Mouse (Mus musculus): ENCODE results near the gene Spi1. TPM values are rescaled to one million over a fixed set of nuclear protein-coding genes. Genes with fewer than 3 reads are reported as not detected.

The Spi1 gene
- polyA plus RNA-seq, 1 experiment = 17.4 TPM

DNA sequence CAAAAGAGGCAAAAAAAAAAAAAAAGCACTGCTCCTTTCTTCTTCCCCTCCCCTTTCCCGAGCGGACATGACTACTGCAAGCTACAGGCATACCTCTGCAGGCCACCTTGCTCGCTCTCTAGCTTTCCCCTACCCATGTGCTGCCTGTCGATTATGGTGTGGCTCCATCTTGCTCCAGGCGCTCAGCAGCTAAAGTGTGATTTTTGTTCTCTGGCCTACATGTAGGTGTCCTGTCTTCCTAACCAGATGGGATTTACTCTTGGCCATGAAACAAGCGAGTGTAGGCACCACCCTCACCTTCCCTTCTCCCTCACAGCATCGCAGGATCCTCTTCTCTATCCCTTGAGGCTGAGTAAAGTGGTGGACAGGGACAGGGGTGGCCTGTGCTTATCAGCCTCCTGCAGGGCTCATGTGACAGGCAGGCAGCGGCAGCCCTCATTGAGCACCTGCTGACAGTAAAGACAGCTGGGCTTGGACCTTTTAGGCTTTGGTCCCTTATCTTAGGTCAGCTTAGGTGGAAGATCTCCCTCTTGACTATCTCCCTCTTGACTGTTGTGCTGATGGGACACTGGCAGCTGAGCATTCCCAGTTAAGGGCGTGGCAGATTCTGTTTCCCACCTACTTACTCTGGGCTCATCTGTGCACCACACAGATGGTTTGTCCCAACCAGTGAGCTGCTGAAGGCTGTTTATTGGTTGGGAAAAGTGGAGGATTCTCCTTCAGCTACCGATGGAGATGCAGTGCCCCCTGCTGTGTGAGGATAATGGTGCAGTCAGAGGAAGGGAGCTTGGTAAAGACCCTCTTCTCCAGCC is 21.4 kb upstream of the Spi1 start:
- Histone ChIP-seq H3K4me3 (ENCODE audit: insufficient read depth, low read depth, low read length) (no peak overlapping the region), H3K27me3 (replicated peaks; ENCODE audit: control insufficient read depth, insufficient read depth, low read length) (no peaks in the 10 kb centered on the region), H3K36me3 (ENCODE audit: control insufficient read depth, insufficient read depth, low read length) (peaks cover 3% of the 10 kb centered on the region), H3K4me1 (ENCODE audit: control insufficient read depth, insufficient read depth, low read length) (no peaks in the 10 kb centered on the region), H3K27ac (ENCODE audit: insufficient read depth, low read depth, low read length) (peak overlapping the region; percentile 7; the same call in 1 of the 2 replicates)
- DNase-seq = peak; percentile 40
- WGBS = 80% methylated on average over 10 of the region's 10 CpGs
- TF ChIP-seq CTCF (conservative IDR thresholded peaks at IDR 0.05; ENCODE audit: insufficient read depth, insufficient read length, low read depth, low read length) (peak; percentile 72), POLR2A (IDR thresholded peaks at IDR 0.05; ENCODE audit: low read depth, low read length) (no peak)

DNA sequence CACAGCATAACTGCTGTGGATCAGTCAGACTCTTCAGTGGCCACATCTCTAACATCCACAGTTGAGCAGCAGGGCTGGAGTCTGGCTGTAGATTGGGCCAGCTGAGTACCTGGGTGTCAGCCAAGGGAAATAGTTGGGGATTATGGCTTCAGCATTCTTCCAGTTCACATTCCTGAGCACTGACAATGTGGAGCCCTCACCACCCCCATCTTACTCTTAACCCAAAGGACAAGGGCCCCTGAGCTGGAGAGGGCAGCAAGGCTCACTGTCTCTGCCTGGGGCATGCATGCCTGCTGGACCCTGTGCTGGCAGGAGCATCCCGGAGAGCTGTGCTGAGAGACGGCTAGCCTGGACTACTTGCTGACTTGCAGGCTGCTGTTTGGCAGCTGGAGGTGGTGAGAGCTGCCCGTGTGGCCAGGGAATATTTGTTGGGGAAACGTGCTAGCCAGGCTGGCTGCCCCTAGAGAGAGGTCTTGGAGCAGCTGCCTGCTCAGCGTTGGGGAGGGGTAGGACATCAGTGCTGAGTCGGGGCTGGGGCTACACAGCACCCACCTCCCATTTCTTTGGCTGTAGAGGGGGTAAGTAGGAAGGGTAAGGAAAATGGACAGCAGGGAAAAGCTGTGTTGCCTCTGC is 20.2 kb upstream of the Spi1 start:
- peak; percentile 78 for DNase-seq
- WGBS = 37% methylated on average over 6 of the region's 6 CpGs
- no peak for TF ChIP-seq CTCF (conservative IDR thresholded peaks at IDR 0.05; ENCODE audit: insufficient read depth, insufficient read length, low read depth, low read length)
- TF ChIP-seq POLR2A (IDR thresholded peaks at IDR 0.05; ENCODE audit: low read depth, low read length) = no peak
- H3K4me1 ChIP-seq (ENCODE audit: control insufficient read depth, insufficient read depth, low read length) = no peaks in the 10 kb centered on the region
- peak overlapping the region; percentile 7 for H3K27ac ChIP-seq (ENCODE audit: insufficient read depth, low read depth, low read length)
- H3K27me3 ChIP-seq (replicated peaks; ENCODE audit: control insufficient read depth, insufficient read depth, low read length) = no peaks in the 10 kb centered on the region
- no peaks in the 10 kb centered on the region; the same call in 1 of the 2 replicates for H3K36me3 ChIP-seq (ENCODE audit: control insufficient read depth, insufficient read depth, low read length)
- no peak overlapping the region for H3K4me3 ChIP-seq (ENCODE audit: insufficient read depth, low read depth, low read length)

DNA sequence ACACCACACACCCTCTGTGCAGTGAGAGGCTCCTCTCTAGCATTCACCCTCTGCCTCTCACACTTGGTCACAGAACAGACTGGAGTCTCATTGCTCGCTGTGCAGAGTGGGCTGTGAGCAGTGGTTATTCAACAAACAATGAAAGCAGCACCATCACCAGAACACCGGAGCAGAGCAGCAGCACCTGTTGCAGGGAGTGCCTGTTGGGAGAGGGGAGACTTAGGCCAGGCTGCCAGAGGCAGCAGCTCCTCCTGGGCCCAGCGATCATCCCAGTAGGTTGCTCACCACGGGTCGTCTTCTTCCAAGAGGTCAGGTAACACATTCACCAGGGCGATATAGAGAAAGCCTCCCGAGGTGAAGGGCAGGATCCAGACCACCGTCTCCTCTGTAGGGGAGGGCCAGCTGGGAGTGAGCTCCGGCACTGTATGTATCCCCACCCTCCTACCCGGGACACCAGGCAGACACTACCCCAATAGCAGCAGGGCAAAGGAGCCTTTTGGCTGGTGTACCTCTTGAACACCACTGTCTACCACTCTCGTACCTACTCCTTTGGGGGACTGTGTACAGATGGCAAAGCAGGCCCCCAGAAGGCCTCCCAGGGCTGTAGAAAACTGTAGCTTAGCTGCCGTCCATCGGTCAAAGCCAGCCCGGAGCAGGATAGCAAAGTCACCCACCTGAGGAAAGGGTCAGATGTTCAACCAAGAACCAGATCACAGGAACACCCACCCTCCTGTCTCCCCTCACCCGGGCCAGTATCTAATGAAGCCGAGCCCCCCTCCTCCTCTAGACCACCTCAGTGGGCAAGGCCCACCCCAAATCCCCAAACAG is 19.2 kb upstream of the Spi1 start:
- Histone ChIP-seq H3K4me3 (ENCODE audit: insufficient read depth, low read depth, low read length) (no peak overlapping the region), H3K36me3 (ENCODE audit: control insufficient read depth, insufficient read depth, low read length) (no peaks in the 10 kb centered on the region; the same call in 1 of the 2 replicates)
- WGBS = 78% methylated on average over 16 of the region's 16 CpGs

DNA sequence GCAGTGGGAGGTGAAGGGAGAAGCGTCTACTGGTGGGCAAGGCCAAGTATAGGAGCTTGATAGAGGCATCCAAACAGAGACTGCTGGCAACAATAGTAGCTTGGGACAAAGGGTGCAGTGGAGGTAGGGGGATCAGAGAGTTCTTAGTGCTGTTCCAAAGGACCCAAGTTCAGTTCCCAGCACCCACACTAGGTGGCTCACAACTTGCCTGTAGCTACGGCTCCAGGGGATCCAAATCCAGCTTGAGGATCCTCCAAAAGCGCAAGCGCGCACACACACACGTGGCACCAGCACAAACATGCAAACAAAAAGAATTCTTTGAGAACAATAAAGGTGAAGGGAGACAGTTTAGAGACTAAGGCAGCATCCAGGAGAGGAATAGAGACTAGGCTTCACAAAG is 18.0 kb upstream of the Spi1 start:
- WGBS = 87% methylated on average over 6 of the region's 6 CpGs
- Histone ChIP-seq H3K36me3 (ENCODE audit: control insufficient read depth, insufficient read depth, low read length) (no peaks in the 10 kb centered on the region), H3K27ac (ENCODE audit: insufficient read depth, low read depth, low read length) (no peak overlapping the region), H3K4me1 (ENCODE audit: control insufficient read depth, insufficient read depth, low read length) (no peaks in the 10 kb centered on the region), H3K4me3 (ENCODE audit: insufficient read depth, low read depth, low read length) (no peak overlapping the region), H3K27me3 (replicated peaks; ENCODE audit: control insufficient read depth, insufficient read depth, low read length) (no peaks in the 10 kb centered on the region)
- no peak for DNase-seq
- TF ChIP-seq POLR2A (IDR thresholded peaks at IDR 0.05; ENCODE audit: low read depth, low read length) (no peak), CTCF (conservative IDR thresholded peaks at IDR 0.05; ENCODE audit: insufficient read depth, insufficient read length, low read depth, low read length) (no peak)

More for the DNA sequence above, 19.2 kb upstream of the Spi1 start:
- no peaks in the 10 kb centered on the region for H3K27me3 ChIP-seq (replicated peaks; ENCODE audit: control insufficient read depth, insufficient read depth, low read length)
- no peak for DNase-seq
- no peak for TF ChIP-seq POLR2A (IDR thresholded peaks at IDR 0.05; ENCODE audit: low read depth, low read length)
- no peak for TF ChIP-seq CTCF (conservative IDR thresholded peaks at IDR 0.05; ENCODE audit: insufficient read depth, insufficient read length, low read depth, low read length)
- peak overlapping the region; percentile 7; the same call in 1 of the 2 replicates for H3K27ac ChIP-seq (ENCODE audit: insufficient read depth, low read depth, low read length)
- no peaks in the 10 kb centered on the region for H3K4me1 ChIP-seq (ENCODE audit: control insufficient read depth, insufficient read depth, low read length)

DNA sequence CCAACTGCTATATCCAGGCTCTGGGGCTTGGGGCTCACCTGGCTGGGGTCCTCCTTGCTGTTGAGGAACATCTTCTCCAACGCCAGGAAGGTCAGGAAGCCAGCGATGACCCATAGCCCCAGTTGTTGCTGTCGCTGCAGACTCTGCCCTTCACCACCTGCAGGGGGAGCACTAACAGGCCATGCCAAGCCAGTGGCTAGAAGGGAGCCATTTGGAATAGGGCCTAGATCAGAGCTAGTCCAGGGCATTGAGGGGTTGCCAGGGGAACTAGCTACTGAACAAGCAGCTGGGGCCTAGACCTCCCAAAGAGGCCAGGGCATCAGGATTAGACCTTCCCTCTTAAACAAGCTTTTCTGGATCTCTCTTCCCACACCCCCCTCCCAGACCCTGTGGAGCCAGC is 16.6 kb upstream of the Spi1 start:
- Histone ChIP-seq H3K27me3 (replicated peaks; ENCODE audit: control insufficient read depth, insufficient read depth, low read length) (no peaks in the 10 kb centered on the region), H3K4me1 (ENCODE audit: control insufficient read depth, insufficient read depth, low read length) (no peaks in the 10 kb centered on the region; the same call in 1 of the 2 replicates), H3K27ac (ENCODE audit: insufficient read depth, low read depth, low read length) (no peak overlapping the region), H3K36me3 (ENCODE audit: control insufficient read depth, insufficient read depth, low read length) (no peaks in the 10 kb centered on the region), H3K4me3 (ENCODE audit: insufficient read depth, low read depth, low read length) (no peak overlapping the region)
- no peak for TF ChIP-seq POLR2A (IDR thresholded peaks at IDR 0.05; ENCODE audit: low read depth, low read length)
- TF ChIP-seq CTCF (conservative IDR thresholded peaks at IDR 0.05; ENCODE audit: insufficient read depth, insufficient read length, low read depth, low read length) = peak; percentile 81
- 25% methylated on average over 3 of the region's 3 CpGs for WGBS
- DNase-seq = peak; percentile 66

DNA sequence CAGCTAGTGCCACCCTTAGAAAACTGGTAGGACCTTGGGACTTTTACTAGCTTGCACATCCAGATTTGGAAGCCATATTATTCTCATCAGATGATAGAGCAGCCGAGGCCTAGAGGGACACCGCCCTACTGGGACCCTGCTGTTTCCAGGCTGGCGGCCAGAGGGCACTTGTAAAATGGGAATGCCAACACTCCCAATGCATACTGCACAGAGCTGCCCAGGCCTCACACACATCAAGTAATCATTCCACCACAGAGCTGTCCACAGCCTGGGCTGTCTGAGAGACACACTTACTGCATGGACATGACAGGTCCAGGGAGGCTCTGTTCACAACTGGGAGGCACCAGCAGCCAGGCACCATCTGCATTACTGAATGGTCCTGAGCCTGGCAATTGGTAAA is 15.7 kb upstream of the Spi1 start:
- WGBS = 84% methylated on average over 3 of the region's 3 CpGs

More for the DNA sequence above, 15.7 kb upstream of the Spi1 start:
- Histone ChIP-seq H3K27me3 (replicated peaks; ENCODE audit: control insufficient read depth, insufficient read depth, low read length) (no peaks in the 10 kb centered on the region), H3K4me3 (ENCODE audit: insufficient read depth, low read depth, low read length) (no peak overlapping the region), H3K36me3 (ENCODE audit: control insufficient read depth, insufficient read depth, low read length) (no peaks in the 10 kb centered on the region), H3K27ac (ENCODE audit: insufficient read depth, low read depth, low read length) (no peak overlapping the region), H3K4me1 (ENCODE audit: control insufficient read depth, insufficient read depth, low read length) (peaks cover 7% of the 10 kb centered on the region; the same call in 1 of the 2 replicates)
- no peak for DNase-seq
- no peak for TF ChIP-seq POLR2A (IDR thresholded peaks at IDR 0.05; ENCODE audit: low read depth, low read length)
- TF ChIP-seq CTCF (conservative IDR thresholded peaks at IDR 0.05; ENCODE audit: insufficient read depth, insufficient read length, low read depth, low read length) = no peak
